In genomic region chr2:72179600-72180301, GRCm38 (mm10) we compare ENCODE assay signal across 29 mouse cellular contexts.
DNase-seq lines count a peak whose midpoint lies in the region; ATAC-seq and TF ChIP-seq lines count a peak whose summit lies in the region.
"Had no signal": no experiment of that assay in that cellular context is flagged by ENCODE, and none has a peak within 500 bp of the region (broad histone marks: within the 10 kb centered on the region; RNA-seq: fewer than 3 reads in every experiment).

No protein-coding gene starts in this region.

- H3K27me3 ChIP-seq in intestine, embryonic 15.5 days (replicated peaks) = no peaks in the 10 kb centered on the region
- no peaks in the 10 kb centered on the region for H3K27me3 ChIP-seq in liver, embryonic 15.5 days
- no peaks in the 10 kb centered on the region for H3K27me3 ChIP-seq in midbrain, embryonic 15.5 days (replicated peaks)
- H3K27me3 ChIP-seq: embryonic facial prominence, embryonic 15.5 days; heart, embryonic 15.5 days; hindbrain, embryonic 12.5 days; limb, embryonic 15.5 days; midbrain, embryonic 12.5 days; neural tube, embryonic 13.5 days; stomach, embryonic 15.5 days had no signal

- peak; percentile 78 for DNase-seq in heart, adult 11 months
- no peak for DNase-seq in heart, postnatal 4 days
- DNase-seq in large intestine, adult 2 months (ENCODE audit: low read depth, low spot score) = peak; percentile 28
- no peak for DNase-seq in layer of hippocampus, postnatal 14 days (ENCODE audit: low spot score in 2 of 2)
- no peak for DNase-seq in layer of hippocampus, adult 2 months (ENCODE audit: low spot score in 2 of 2)
- DNase-seq: cerebellum, adult 8-10 months; cerebellum, postnatal 25 days; gastrocnemius, postnatal 14 days; kidney, adult 18-20 months; kidney, postnatal 25 days; layer of hippocampus, postnatal 36 days; lung, postnatal 36 days had no signal

- H3K4me1 ChIP-seq in intestine, embryonic 15.5 days (replicated peaks) = no peaks in the 10 kb centered on the region
- peaks cover 22% of the 10 kb centered on the region for H3K4me1 ChIP-seq in liver, embryonic 15.5 days (replicated peaks)
- peaks cover 18% of the 10 kb centered on the region for H3K4me1 ChIP-seq in midbrain, embryonic 15.5 days
- H3K4me1 ChIP-seq: stomach, embryonic 15.5 days had no signal

- no peak overlapping the region for H3K4me2 ChIP-seq in intestine, embryonic 15.5 days (replicated peaks)
- peak overlapping the region; percentile 44 for H3K4me2 ChIP-seq in liver, embryonic 15.5 days
- H3K4me2 ChIP-seq in midbrain, embryonic 15.5 days = no peak overlapping the region
- H3K4me2 ChIP-seq: embryonic facial prominence, embryonic 15.5 days; forebrain, embryonic 12.5 days; heart, embryonic 15.5 days; hindbrain, embryonic 12.5 days; limb, embryonic 15.5 days; midbrain, embryonic 12.5 days; stomach, embryonic 15.5 days had no signal

- no peaks in the 10 kb centered on the region for H3K36me3 ChIP-seq in intestine, embryonic 15.5 days
- H3K36me3 ChIP-seq in liver, embryonic 15.5 days (replicated peaks) = no peaks in the 10 kb centered on the region
- H3K36me3 ChIP-seq in midbrain, embryonic 15.5 days (replicated peaks) = no peaks in the 10 kb centered on the region
- H3K36me3 ChIP-seq: embryonic facial prominence, embryonic 10.5 days; embryonic facial prominence, embryonic 15.5 days; forebrain, embryonic 12.5 days; heart, embryonic 10.5 days; heart, embryonic 15.5 days; hindbrain, embryonic 12.5 days; limb, embryonic 10.5 days; limb, embryonic 15.5 days; midbrain, embryonic 12.5 days; stomach, embryonic 15.5 days had no signal

- no peak overlapping the region for H3K4me3 ChIP-seq in intestine, embryonic 15.5 days (replicated peaks)
- peak overlapping the region; percentile 25; the same call in 1 of the 2 replicates for H3K4me3 ChIP-seq in liver, embryonic 15.5 days (replicated peaks)
- H3K4me3 ChIP-seq in midbrain, embryonic 15.5 days = no peak overlapping the region
- H3K4me3 ChIP-seq in layer of hippocampus, adult 2 months = no peak overlapping the region
- H3K4me3 ChIP-seq: embryonic facial prominence, embryonic 10.5 days; embryonic facial prominence, embryonic 15.5 days; forebrain, embryonic 12.5 days; heart, embryonic 10.5 days; heart, embryonic 15.5 days; hindbrain, embryonic 12.5 days; limb, embryonic 10.5 days; limb, embryonic 15.5 days; megakaryocyte, embryonic 14.5 days; midbrain, embryonic 12.5 days; neural tube, embryonic 13.5 days; stomach, embryonic 15.5 days had no signal

- no peak for TF ChIP-seq CTCF in layer of hippocampus, adult 2 months (conservative IDR thresholded peaks at IDR 0.05)

- 72% methylated on average over 15 of the region's 15 CpGs for WGBS in intestine, embryonic 15.5 days
- 47% methylated on average over 15 of the region's 15 CpGs for WGBS in large intestine, adult 2 months
- WGBS in liver, embryonic 15.5 days (ENCODE audit: insufficient replicate concordance) = 69% methylated on average over 15 of the region's 15 CpGs
- 95% methylated on average over 15 of the region's 15 CpGs for WGBS in midbrain, embryonic 15.5 days

- no peak overlapping the region for H3K9ac ChIP-seq in intestine, embryonic 15.5 days
- no peak overlapping the region for H3K9ac ChIP-seq in liver, embryonic 15.5 days
- H3K9ac ChIP-seq in midbrain, embryonic 15.5 days = no peak overlapping the region
- H3K9ac ChIP-seq: embryonic facial prominence, embryonic 15.5 days; forebrain, embryonic 12.5 days; heart, embryonic 15.5 days; hindbrain, embryonic 12.5 days; limb, embryonic 15.5 days; midbrain, embryonic 12.5 days; neural tube, embryonic 13.5 days; stomach, embryonic 15.5 days had no signal

- no peaks in the 10 kb centered on the region for H3K9me3 ChIP-seq in intestine, embryonic 15.5 days
- H3K9me3 ChIP-seq in liver, embryonic 15.5 days (replicated peaks) = no peaks in the 10 kb centered on the region
- no peaks in the 10 kb centered on the region for H3K9me3 ChIP-seq in midbrain, embryonic 15.5 days
- H3K9me3 ChIP-seq: embryonic facial prominence, embryonic 10.5 days; embryonic facial prominence, embryonic 15.5 days; forebrain, embryonic 12.5 days; heart, embryonic 10.5 days; heart, embryonic 15.5 days; hindbrain, embryonic 12.5 days; limb, embryonic 10.5 days; limb, embryonic 15.5 days; megakaryocyte, embryonic 14.5 days; midbrain, embryonic 12.5 days; neural tube, embryonic 13.5 days; stomach, embryonic 15.5 days had no signal

- H3K27ac ChIP-seq in intestine, embryonic 15.5 days = no peak overlapping the region
- H3K27ac ChIP-seq in liver, embryonic 15.5 days (replicated peaks) = peak overlapping the region; percentile 75
- H3K27ac ChIP-seq in midbrain, embryonic 15.5 days = no peak overlapping the region
- no peak overlapping the region for H3K27ac ChIP-seq in layer of hippocampus, adult 2 months
- H3K27ac ChIP-seq: embryonic facial prominence, embryonic 10.5 days; embryonic facial prominence, embryonic 15.5 days; heart, embryonic 10.5 days; heart, embryonic 15.5 days; hindbrain, postnatal 0 days; limb, embryonic 10.5 days; limb, embryonic 15.5 days; midbrain, embryonic 12.5 days; stomach, embryonic 15.5 days had no signal

- ATAC-seq in intestine, embryonic 15.5 days = 0 out of 2 replicates have a peak, but pooled peaks have one; percentile 41
- peak; percentile 79 for ATAC-seq in liver, embryonic 15.5 days (ENCODE audit: insufficient read depth)
- no peak for ATAC-seq in midbrain, embryonic 15.5 days (replicated peaks)
- ATAC-seq: CD4-positive, CD25-positive, alpha-beta regulatory T cell, adult 4 months; hindbrain, postnatal 0 days had no signal

Comparison
In these comparisons a context has a peak if more than half of its experiments do, and no peak if none do; other contexts are left out.
1. DNase-seq: peak in heart, adult 11 months (single experiment) and large intestine, adult 2 months (single experiment); none in heart, postnatal 4 days (single experiment), layer of hippocampus, postnatal 14 days (0 of 2) and layer of hippocampus, adult 2 months (0 of 2).